Mouse (Mus musculus): Measurements from ENCODE around the gene Tns1. TPM values are rescaled to one million over a fixed set of nuclear protein-coding genes. Genes with fewer than 3 reads are reported as not detected.

Tns1 gene
- total and polyA plus RNA-seq, 3 experiments = 0.11 TPM; not detected in 2

- Histone ChIP-seq H3K27me3 (ENCODE audit: control insufficient read depth in 1 of 2, insufficient read depth in 2 of 2, low read length in 2 of 2) (no peaks in the 10 kb centered on the region), H3K27ac (ENCODE audit: control insufficient read depth, low read depth, low read length) (no peak overlapping the region)
- TF ChIP-seq UBTF (IDR thresholded peaks at IDR 0.05; ENCODE audit: borderline replicate concordance, insufficient read depth, low read depth, low read length) (no peak), ZMIZ1 (IDR thresholded peaks at IDR 0.05; ENCODE audit: low read depth, low read length) (no peak), ZC3H11A (IDR thresholded peaks at IDR 0.05; ENCODE audit: low read depth, low read length) (no peak), SMC3 (IDR thresholded peaks at IDR 0.05; ENCODE audit: low read depth, low read length) (no peak), CTCF (IDR thresholded peaks at IDR 0.05 in 2 of 3, conservative IDR thresholded peaks at IDR 0.05 in 1 of 3; ENCODE audit: control insufficient read depth in 1 of 3, insufficient read depth in 1 of 3, low read depth in 2 of 3, low read length in 3 of 3, poor library complexity in 1 of 3, severe bottlenecking in 1 of 3) (no peak), POLR2AphosphoS2 (IDR thresholded peaks at IDR 0.05; ENCODE audit: low read length) (no peak), MAX (IDR thresholded peaks at IDR 0.05; ENCODE audit: low read length) (no peak)
Observed at GRCm38 (mm10) chr1:74034736-74035135, 89.5 kb downstream of the Tns1 start.

GRCm38 (mm10) chr1:74034211-74034610 is 90.0 kb downstream of the Tns1 start:
- no peaks in the 10 kb centered on the region for H3K36me3 ChIP-seq (ENCODE audit: control insufficient read depth in 1 of 2, insufficient read depth in 2 of 2, low read length in 2 of 2)
- no peaks in the 10 kb centered on the region for H3K79me2 ChIP-seq (ENCODE audit: control insufficient read depth, insufficient read depth, low read length, poor library complexity)
- H3K4me1 ChIP-seq (ENCODE audit: control insufficient read depth in 1 of 2, insufficient read depth in 2 of 2, low read length in 2 of 2) = no peaks in the 10 kb centered on the region
- DNase-seq (ENCODE audit: low read depth, low spot score) = no peak
- H3K4me3 ChIP-seq (ENCODE audit: control insufficient read depth in 1 of 2, insufficient read depth in 1 of 2, low read depth in 2 of 2, low read length in 2 of 2) = no peak overlapping the region
- H3K27me3 ChIP-seq (ENCODE audit: control insufficient read depth in 1 of 2, insufficient read depth in 2 of 2, low read length in 2 of 2) = no peaks in the 10 kb centered on the region
- TF ChIP-seq RAD21 (IDR thresholded peaks at IDR 0.05; ENCODE audit: low read depth, low read length) (no peak), KAT2A (conservative IDR thresholded peaks at IDR 0.05; ENCODE audit: low read depth, low read length) (no peak), CHD1 (IDR thresholded peaks at IDR 0.05; ENCODE audit: low read depth, low read length) (no peak), ETS1 (IDR thresholded peaks at IDR 0.05; ENCODE audit: low read depth, low read length) (no peak), POLR2AphosphoS2 (IDR thresholded peaks at IDR 0.05; ENCODE audit: low read length) (no peak), CTCF (IDR thresholded peaks at IDR 0.05 in 2 of 3, conservative IDR thresholded peaks at IDR 0.05 in 1 of 3; ENCODE audit: control insufficient read depth in 1 of 3, insufficient read depth in 1 of 3, low read depth in 2 of 3, low read length in 3 of 3, poor library complexity in 1 of 3, severe bottlenecking in 1 of 3) (no peak), POLR2AphosphoS5 (IDR thresholded peaks at IDR 0.05; ENCODE audit: borderline replicate concordance, low read depth, low read length) (no peak), GABPA (IDR thresholded peaks at IDR 0.05; ENCODE audit: low read depth, low read length) (no peak), GATA1 (IDR thresholded peaks at IDR 0.05; ENCODE audit: low read depth, low read length) (no peak), EP300 (IDR thresholded peaks at IDR 0.05; ENCODE audit: low read depth in 1 of 2, low read length in 2 of 2) (no peak), SIN3A (IDR thresholded peaks at IDR 0.05; ENCODE audit: low read length) (no peak), NELFE (IDR thresholded peaks at IDR 0.05; ENCODE audit: low read depth, low read length) (no peak), MXI1 (IDR thresholded peaks at IDR 0.05; ENCODE audit: low read depth, low read length) (no peak), SMC3 (IDR thresholded peaks at IDR 0.05; ENCODE audit: low read depth, low read length) (no peak), MAFK (IDR thresholded peaks at IDR 0.05; ENCODE audit: borderline replicate concordance, low read depth, low read length) (no peak), POLR2A (IDR thresholded peaks at IDR 0.05; ENCODE audit: control insufficient read depth in 1 of 2, insufficient read depth in 1 of 2, low read depth in 1 of 2, low read length in 2 of 2, poor library complexity in 1 of 2) (no peak), MEF2A (IDR thresholded peaks at IDR 0.05; ENCODE audit: extremely low read depth, insufficient replicate concordance, low read depth, low read length, poor library complexity, severe bottlenecking) (no peak)
- H3K9me3 ChIP-seq (replicated peaks; ENCODE audit: insufficient read depth, low read length) = no peaks in the 10 kb centered on the region
- H3K27ac ChIP-seq (ENCODE audit: control insufficient read depth, low read depth, low read length) = no peak overlapping the region
- no peak overlapping the region for H3K9ac ChIP-seq (ENCODE audit: control insufficient read depth, low read depth, low read length, poor library complexity, severe bottlenecking)

More at GRCm38 (mm10) chr1:74034736-74035135, 89.5 kb downstream of the Tns1 start:
- no peak for DNase-seq (ENCODE audit: low read depth, low spot score)
- H3K9me3 ChIP-seq (replicated peaks; ENCODE audit: insufficient read depth, low read length) = no peaks in the 10 kb centered on the region
- H3K36me3 ChIP-seq (ENCODE audit: control insufficient read depth in 1 of 2, insufficient read depth in 2 of 2, low read length in 2 of 2) = no peaks in the 10 kb centered on the region
- H3K79me2 ChIP-seq (ENCODE audit: control insufficient read depth, insufficient read depth, low read length, poor library complexity) = no peaks in the 10 kb centered on the region
- H3K9ac ChIP-seq (ENCODE audit: control insufficient read depth, low read depth, low read length, poor library complexity, severe bottlenecking) = no peak overlapping the region
- H3K4me3 ChIP-seq (ENCODE audit: control insufficient read depth in 1 of 2, insufficient read depth in 1 of 2, low read depth in 2 of 2, low read length in 2 of 2) = no peak overlapping the region
- H3K4me1 ChIP-seq (ENCODE audit: control insufficient read depth in 1 of 2, insufficient read depth in 2 of 2, low read length in 2 of 2) = no peaks in the 10 kb centered on the region
